Mouse (Mus musculus): ENCODE results near the gene Aamdc. TPM values are rescaled to one million over a fixed set of nuclear protein-coding genes. Genes with fewer than 3 reads are reported as not detected.

The Aamdc gene
- 27.8 and 39.7 TPM in 2 replicates for polyA plus RNA-seq (2012; rRNA removed)

- Histone ChIP-seq H3K4me3 (ENCODE audit: low read depth, low read length) (peak within 1 kb of the TSS; percentile 100), H3K4me1 (ENCODE audit: control insufficient read depth, insufficient read depth, insufficient read length, low read length) (peaks cover 3% of the 10 kb centered on the region; the same call in 1 of the 2 replicates), H3K27ac (ENCODE audit: insufficient read depth, low read depth, low read length) (peak within 1 kb of the TSS; percentile 97), H3K27me3 (ENCODE audit: control insufficient read depth, insufficient read depth, low read length) (no peaks in the 10 kb centered on the region), H3K36me3 (ENCODE audit: control insufficient read depth, insufficient read depth, low read length) (peaks cover 10% of the 10 kb centered on the region)
- under 1% methylated on average over 65 of the region's 68 CpGs for WGBS
- peak; percentile 77 for TF ChIP-seq CTCF (IDR thresholded peaks at IDR 0.05; ENCODE audit: extremely low read depth, insufficient read length, insufficient replicate concordance, low read depth, low read length)
- TF ChIP-seq POLR2A (IDR thresholded peaks at IDR 0.05; ENCODE audit: low read depth, low read length), result peak; percentile 98
Observed at GRCm38 (mm10) chr7:97579067-97579975, at the start of gene Aamdc, which contains the start of gene Rsf1. Gene Aamdc, minus strand, starts transcription at chr7:97579497. Gene Rsf1, plus strand, starts transcription at chr7:97579889.

GRCm38 (mm10) chr7:97623402-97623801 is 44.1 kb upstream of the Aamdc start:
- TF ChIP-seq POLR2A (IDR thresholded peaks at IDR 0.05; ENCODE audit: low read depth, low read length) (no peak), CTCF (IDR thresholded peaks at IDR 0.05; ENCODE audit: extremely low read depth, insufficient read length, insufficient replicate concordance, low read depth, low read length) (no peak)
- Histone ChIP-seq H3K36me3 (ENCODE audit: control insufficient read depth, insufficient read depth, low read length) (no peaks in the 10 kb centered on the region; the same call in 1 of the 2 replicates), H3K27ac (ENCODE audit: insufficient read depth, low read depth, low read length) (no peak overlapping the region), H3K4me1 (ENCODE audit: control insufficient read depth, insufficient read depth, insufficient read length, low read length) (peaks cover 10% of the 10 kb centered on the region; the same call in 1 of the 2 replicates), H3K27me3 (ENCODE audit: control insufficient read depth, insufficient read depth, low read length) (no peaks in the 10 kb centered on the region), H3K4me3 (ENCODE audit: low read depth, low read length) (no peak overlapping the region)

GRCm38 (mm10) chr7:97622676-97623075 is 43.4 kb upstream of the Aamdc start:
- WGBS, result 51% methylated on average over 1 of the region's 1 CpGs
- no peak overlapping the region for H3K27ac ChIP-seq (ENCODE audit: insufficient read depth, low read depth, low read length)
- TF ChIP-seq CTCF (IDR thresholded peaks at IDR 0.05; ENCODE audit: extremely low read depth, insufficient read length, insufficient replicate concordance, low read depth, low read length) (no peak), POLR2A (IDR thresholded peaks at IDR 0.05; ENCODE audit: low read depth, low read length) (no peak)
- no peaks in the 10 kb centered on the region; the same call in 1 of the 2 replicates for H3K36me3 ChIP-seq (ENCODE audit: control insufficient read depth, insufficient read depth, low read length)
- H3K4me1 ChIP-seq (ENCODE audit: control insufficient read depth, insufficient read depth, insufficient read length, low read length), result peaks cover 9% of the 10 kb centered on the region; the same call in 1 of the 2 replicates
- H3K27me3 ChIP-seq (ENCODE audit: control insufficient read depth, insufficient read depth, low read length), result no peaks in the 10 kb centered on the region
- no peak overlapping the region for H3K4me3 ChIP-seq (ENCODE audit: low read depth, low read length)

DNA sequence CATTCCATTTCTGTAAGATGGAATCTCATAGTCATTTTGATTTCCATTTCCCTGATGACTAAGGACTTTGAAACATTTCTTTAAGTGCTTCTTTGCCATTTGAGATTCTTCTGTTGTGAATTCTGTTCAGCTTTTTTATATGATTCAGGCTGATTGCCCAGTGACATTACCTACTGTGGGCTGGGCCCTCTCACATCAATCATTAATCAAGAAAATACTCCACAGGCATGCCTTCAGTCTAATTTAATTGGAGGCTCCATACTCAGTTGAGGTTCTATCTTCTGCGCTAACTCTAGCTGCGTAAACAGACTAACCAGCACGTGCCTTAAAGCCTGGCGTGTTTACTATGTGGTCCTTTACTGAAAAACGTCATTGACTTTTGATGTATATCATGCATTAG is 42.0 kb upstream of the Aamdc start:
- no peak for TF ChIP-seq CTCF (IDR thresholded peaks at IDR 0.05; ENCODE audit: extremely low read depth, insufficient read length, insufficient replicate concordance, low read depth, low read length)
- TF ChIP-seq POLR2A (IDR thresholded peaks at IDR 0.05; ENCODE audit: low read depth, low read length), result no peak
- H3K4me3 ChIP-seq (ENCODE audit: low read depth, low read length), result no peak overlapping the region
- no peaks in the 10 kb centered on the region for H3K27me3 ChIP-seq (ENCODE audit: control insufficient read depth, insufficient read depth, low read length)
- no peak overlapping the region for H3K27ac ChIP-seq (ENCODE audit: insufficient read depth, low read depth, low read length)
- peaks cover 5% of the 10 kb centered on the region; the same call in 1 of the 2 replicates for H3K4me1 ChIP-seq (ENCODE audit: control insufficient read depth, insufficient read depth, insufficient read length, low read length)
- no peaks in the 10 kb centered on the region; the same call in 1 of the 2 replicates for H3K36me3 ChIP-seq (ENCODE audit: control insufficient read depth, insufficient read depth, low read length)
- 51% methylated on average over 5 of the region's 5 CpGs for WGBS

DNA sequence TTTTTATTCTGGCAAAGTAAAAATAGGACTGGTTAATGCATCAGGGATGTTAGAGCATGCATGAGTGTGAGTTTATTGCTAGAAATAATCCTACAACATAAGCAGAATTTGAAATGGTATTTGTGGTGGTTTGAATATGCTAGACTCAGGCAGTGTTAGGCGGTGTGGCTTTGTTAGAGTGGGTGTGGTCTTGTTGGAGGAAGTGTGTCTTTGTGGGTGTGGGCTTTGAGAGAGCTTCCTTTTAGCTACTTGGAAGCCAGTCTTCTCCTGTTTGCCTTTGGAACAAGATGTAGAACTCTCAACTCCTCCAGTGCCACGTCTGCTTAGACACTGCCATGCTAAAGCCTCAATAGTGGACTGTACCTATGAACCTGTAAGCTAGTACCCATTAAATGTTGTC is 19.3 kb upstream of the Aamdc start:
- Histone ChIP-seq H3K4me1 (ENCODE audit: control insufficient read depth, insufficient read depth, insufficient read length, low read length) (peaks cover 7% of the 10 kb centered on the region; the same call in 1 of the 2 replicates), H3K36me3 (ENCODE audit: control insufficient read depth, insufficient read depth, low read length) (no peaks in the 10 kb centered on the region), H3K27me3 (ENCODE audit: control insufficient read depth, insufficient read depth, low read length) (no peaks in the 10 kb centered on the region), H3K4me3 (ENCODE audit: low read depth, low read length) (no peak overlapping the region), H3K27ac (ENCODE audit: insufficient read depth, low read depth, low read length) (no peak overlapping the region)
- WGBS, result 75% methylated on average over 2 of the region's 2 CpGs
- TF ChIP-seq CTCF (IDR thresholded peaks at IDR 0.05; ENCODE audit: extremely low read depth, insufficient read length, insufficient replicate concordance, low read depth, low read length) (no peak), POLR2A (IDR thresholded peaks at IDR 0.05; ENCODE audit: low read depth, low read length) (no peak)

- no peak overlapping the region for H3K27ac ChIP-seq (ENCODE audit: insufficient read depth, low read depth, low read length)
- H3K4me3 ChIP-seq (ENCODE audit: low read depth, low read length), result no peak overlapping the region
- no peaks in the 10 kb centered on the region for H3K27me3 ChIP-seq (ENCODE audit: control insufficient read depth, insufficient read depth, low read length)
- peaks cover 20% of the 10 kb centered on the region; the same call in 1 of the 2 replicates for H3K4me1 ChIP-seq (ENCODE audit: control insufficient read depth, insufficient read depth, insufficient read length, low read length)
- no peaks in the 10 kb centered on the region for H3K36me3 ChIP-seq (ENCODE audit: control insufficient read depth, insufficient read depth, low read length)
- 78% methylated on average over 2 of the region's 2 CpGs for whole genome bisulfite sequencing
- TF ChIP-seq POLR2A (IDR thresholded peaks at IDR 0.05; ENCODE audit: low read depth, low read length) (no peak), CTCF (IDR thresholded peaks at IDR 0.05; ENCODE audit: extremely low read depth, insufficient read length, insufficient replicate concordance, low read depth, low read length) (no peak)
Observed at GRCm38 (mm10) chr7:97593535-97593934, 14.2 kb upstream of the Aamdc start.

GRCm38 (mm10) chr7:97592396-97592795 is 13.1 kb upstream of the Aamdc start:
- TF ChIP-seq CTCF (IDR thresholded peaks at IDR 0.05; ENCODE audit: extremely low read depth, insufficient read length, insufficient replicate concordance, low read depth, low read length), result no peak
- no peak for TF ChIP-seq POLR2A (IDR thresholded peaks at IDR 0.05; ENCODE audit: low read depth, low read length)
- no peak overlapping the region for H3K27ac ChIP-seq (ENCODE audit: insufficient read depth, low read depth, low read length)
- no peaks in the 10 kb centered on the region for H3K36me3 ChIP-seq (ENCODE audit: control insufficient read depth, insufficient read depth, low read length)
- 81% methylated on average over 4 of the region's 4 CpGs for WGBS
- no peak overlapping the region for H3K4me3 ChIP-seq (ENCODE audit: low read depth, low read length)
- no peaks in the 10 kb centered on the region for H3K27me3 ChIP-seq (ENCODE audit: control insufficient read depth, insufficient read depth, low read length)
- H3K4me1 ChIP-seq (ENCODE audit: control insufficient read depth, insufficient read depth, insufficient read length, low read length), result peaks cover 17% of the 10 kb centered on the region; the same call in 1 of the 2 replicates
